Mouse (Mus musculus) forebrain, embryonic 13.5 days (tissue): Measurements from ENCODE around the gene Zfp93. TPM values are rescaled to one million over a fixed set of nuclear protein-coding genes. Genes with fewer than 3 reads are reported as not detected.
"Not testable (repeated sequence)": the region's sequence is repeated elsewhere in the genome, so short reads cannot be mapped to it uniquely, and the experiment has no call there.

Experiments used
- ATAC-seq: fragments of 200-750 bp; cut with Nextera tagmentation; 2 replicates; pipeline ENCODE4 v1.8.0; 2017
- H3K27ac ChIP-seq: fragments of 300-500 bp; sonication (generic); 2 replicates; pipeline ENCODE4 v1.5.1; 2015; ENCODE audit warnings: inconsistent platforms, mild to moderate bottlenecking, moderate library complexity
- H3K27me3 ChIP-seq: fragments of 300-500 bp; sonication (generic); 2 replicates; pipeline ENCODE4 v1.6.1; 2015; ENCODE audit warnings: mild to moderate bottlenecking, inconsistent platforms
- H3K36me3 ChIP-seq: fragments of 300-500 bp; sonication (generic); 2 replicates; pipeline ENCODE4 v1.6.1; 2015; ENCODE audit warnings: mild to moderate bottlenecking, inconsistent platforms; ENCODE audit not compliant: poor library complexity, severe bottlenecking
- H3K4me1 ChIP-seq: fragments of 300-500 bp; sonication (generic); 2 replicates; pipeline ENCODE4 v1.6.1; 2015; ENCODE audit warnings: inconsistent platforms
- H3K4me2 ChIP-seq: fragments of 300-500 bp; sonication (generic); 2 replicates; pipeline ENCODE4 v1.6.1; 2015; ENCODE audit warnings: inconsistent platforms, mild to moderate bottlenecking, moderate library complexity
- H3K4me3 ChIP-seq: fragments of 300-500 bp; sonication (generic); 2 replicates; pipeline ENCODE4 v1.5.1; 2015; ENCODE audit warnings: mild to moderate bottlenecking, inconsistent platforms
- H3K9ac ChIP-seq: fragments of 300-500 bp; sonication (generic); 2 replicates; pipeline ENCODE4 v1.6.1; 2015; ENCODE audit warnings: mild to moderate bottlenecking, inconsistent platforms
- H3K9me3 ChIP-seq: fragments of 300-500 bp; sonication (generic); replicated peaks from 2 replicates; pipeline ENCODE4 v1.6.1; 2016; ENCODE audit warnings: inconsistent platforms
- WGBS: fragments of 180-500 bp; shearing (Covaris S2); methylation state at CpG from one replicate; pipeline ENCODE4 v1.1.7; 2015; 5-methylcytosine and 5-hydroxymethylcytosine counted together
- polyA plus RNA-seq: library from polyadenylated mRNA; unstranded; fragments of >200 nt; fragmentation: Nextera tagmentation; extraction: Ambion mirVana; gene quantifications from 2 replicates; pipeline ENCODE4 v1.2.1, GENCODE M21; 2015

Gene Zfp93
- polyA plus RNA-seq, 1 experiment from 2014 or later = 9.4 TPM

DNA sequence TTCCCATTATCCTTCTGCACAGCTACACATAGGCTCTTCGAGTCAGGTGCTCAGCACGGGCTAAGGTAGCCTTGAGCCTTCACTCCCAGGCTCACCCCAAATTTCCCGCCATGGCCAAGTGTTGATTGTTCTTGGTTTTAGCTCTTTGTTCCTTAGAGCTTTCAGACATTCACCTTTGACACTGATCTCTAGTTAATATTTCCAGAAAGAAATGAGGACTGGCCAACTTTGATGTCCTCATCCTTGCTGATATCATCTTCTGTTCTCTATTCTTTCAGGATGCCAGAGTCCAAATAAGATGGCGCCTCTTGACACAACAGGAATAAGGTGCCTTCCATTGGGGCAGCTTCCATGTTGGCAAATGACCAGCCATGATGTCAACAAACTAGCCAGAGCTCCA is 4.2 kb downstream of the Zfp93 start:
- H3K4me2 ChIP-seq = no peak overlapping the region
- H3K4me3 ChIP-seq = no peak overlapping the region
- 96% methylated on average over 4 of the region's 4 CpGs for WGBS
- peaks cover 40% of the 10 kb centered on the region for H3K36me3 ChIP-seq
- no peaks in the 10 kb centered on the region for H3K9me3 ChIP-seq
- peaks cover 6% of the 10 kb centered on the region for H3K4me1 ChIP-seq
- no peak for ATAC-seq
- H3K9ac ChIP-seq = no peak overlapping the region
- no peaks in the 10 kb centered on the region for H3K27me3 ChIP-seq
- H3K27ac ChIP-seq = no peak overlapping the region

DNA sequence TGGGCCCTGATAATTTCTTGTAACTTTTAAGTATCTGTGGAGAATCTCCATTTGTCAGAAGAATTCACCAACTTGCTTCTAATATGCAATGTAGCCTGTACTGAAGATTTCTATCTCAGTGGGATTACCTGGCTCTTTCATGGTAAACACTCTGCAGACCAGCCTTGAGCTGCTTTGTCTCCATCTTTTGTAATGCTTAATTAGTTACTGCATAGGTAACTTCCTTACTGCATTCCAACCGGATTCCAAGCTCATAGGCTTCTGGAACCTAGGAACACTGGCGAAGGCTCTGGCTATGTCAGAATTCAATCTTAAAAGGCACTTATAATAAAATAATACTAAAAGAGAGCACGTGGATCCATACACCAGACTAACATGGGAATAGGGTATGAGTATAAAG is 8.6 kb downstream of the Zfp93 start:
- H3K9ac ChIP-seq, H3K27me3 ChIP-seq, H3K27ac ChIP-seq, H3K4me1 ChIP-seq, ATAC-seq, H3K4me3 ChIP-seq, H3K9me3 ChIP-seq, H3K4me2 ChIP-seq: not testable (repeated sequence)
- 82% methylated on average over 3 of the region's 3 CpGs for WGBS
- peaks cover 36% of the 10 kb centered on the region for H3K36me3 ChIP-seq

DNA sequence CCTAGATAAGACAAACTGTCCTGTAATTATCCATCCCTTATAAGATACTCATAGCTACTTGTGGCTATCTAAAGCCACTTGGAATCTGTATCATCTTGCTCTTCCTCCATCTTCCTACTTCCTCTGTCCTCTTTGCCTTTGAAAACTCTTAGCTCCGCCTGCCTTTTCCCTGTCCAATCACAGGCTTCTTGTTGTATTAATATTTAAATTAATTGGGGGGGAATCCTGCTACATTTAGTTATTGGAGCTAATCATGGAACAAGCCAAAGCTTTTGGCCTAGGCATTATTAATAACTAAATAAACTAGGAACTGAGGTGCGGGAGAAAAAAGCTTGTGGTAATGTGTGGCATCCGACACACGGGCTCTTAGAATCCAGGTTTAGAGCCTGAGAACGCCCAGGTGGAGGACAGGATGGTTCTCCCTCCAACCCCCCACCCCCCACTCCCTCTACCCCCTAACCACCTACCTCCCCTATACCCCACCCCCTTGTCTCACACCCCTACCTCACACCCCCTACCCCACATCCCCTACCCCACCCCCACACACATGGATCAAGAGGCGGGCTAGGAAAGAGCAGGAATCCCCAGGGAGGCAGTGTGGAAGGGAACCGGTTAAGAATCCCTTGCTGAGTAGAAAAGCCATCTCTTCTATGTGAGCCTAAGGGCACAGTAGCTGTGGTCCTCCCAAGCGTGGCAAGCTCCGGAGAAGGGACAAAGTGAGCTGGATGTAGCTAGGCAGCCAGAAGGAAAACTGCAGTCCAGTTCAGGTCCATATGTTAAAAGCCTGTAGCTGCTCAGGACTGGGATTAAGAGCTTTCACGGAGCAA is 10.0 kb downstream of the Zfp93 start:
- Histone ChIP-seq H3K27me3 (no peaks in the 10 kb centered on the region), H3K27ac (no peak overlapping the region), H3K4me1 (no peaks in the 10 kb centered on the region), H3K9ac (no peak overlapping the region), H3K36me3 (peaks cover 21% of the 10 kb centered on the region), H3K4me2 (no peak overlapping the region), H3K9me3 (no peaks in the 10 kb centered on the region), H3K4me3 (no peak overlapping the region)
- WGBS = 53% methylated on average over 10 of the region's 10 CpGs
- ATAC-seq = no peak

DNA sequence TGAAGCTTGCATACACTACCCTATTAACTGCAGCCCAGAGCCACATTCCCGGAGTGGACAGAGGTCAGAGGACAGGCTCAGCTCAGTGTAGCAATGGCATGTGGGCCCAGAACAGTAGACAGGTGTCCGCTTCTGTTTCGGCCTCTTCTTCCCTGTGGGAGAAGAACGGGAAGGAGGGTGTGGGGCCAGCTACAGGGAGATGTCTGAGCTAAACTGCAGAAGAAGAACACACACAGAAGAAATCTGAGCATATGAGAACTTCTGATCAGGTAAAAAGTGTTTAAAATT is 10.6 kb downstream of the Zfp93 start:
- no peak for ATAC-seq
- Histone ChIP-seq H3K36me3 (peaks cover 15% of the 10 kb centered on the region), H3K9me3 (no peaks in the 10 kb centered on the region), H3K4me1 (no peaks in the 10 kb centered on the region), H3K27me3 (no peaks in the 10 kb centered on the region), H3K27ac (no peak overlapping the region), H3K4me3 (no peak overlapping the region), H3K9ac (no peak overlapping the region), H3K4me2 (no peak overlapping the region)
- WGBS = 59% methylated on average over 4 of the region's 4 CpGs

DNA sequence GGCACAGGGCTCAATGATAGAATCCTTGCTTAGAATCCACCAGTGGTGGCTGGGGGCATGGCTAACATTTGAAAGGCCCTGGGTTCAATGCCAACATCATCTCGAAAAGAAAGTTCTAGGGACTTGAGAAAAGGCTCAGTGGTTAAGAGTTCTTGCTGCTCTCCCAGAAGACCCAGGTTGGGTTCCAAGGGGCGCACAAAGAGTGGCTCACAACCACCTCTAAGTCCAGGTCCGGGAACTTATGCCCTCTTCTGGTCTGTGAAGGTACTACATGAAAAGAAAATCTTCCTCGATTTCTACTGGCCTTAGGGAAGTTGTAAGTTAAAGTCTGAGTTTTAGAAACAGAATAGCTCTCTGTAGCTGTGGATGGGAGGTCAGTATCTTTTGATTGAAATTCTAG is 15.9 kb downstream of the Zfp93 start:
- Histone ChIP-seq H3K27me3 (no peaks in the 10 kb centered on the region), H3K9ac (no peak overlapping the region), H3K4me1 (no peaks in the 10 kb centered on the region), H3K4me3 (no peak overlapping the region), H3K9me3 (no peaks in the 10 kb centered on the region), H3K27ac (no peak overlapping the region), H3K36me3 (peaks cover 46% of the 10 kb centered on the region), H3K4me2 (no peak overlapping the region)
- no peak for ATAC-seq
- 44% methylated on average over 4 of the region's 4 CpGs for WGBS

DNA sequence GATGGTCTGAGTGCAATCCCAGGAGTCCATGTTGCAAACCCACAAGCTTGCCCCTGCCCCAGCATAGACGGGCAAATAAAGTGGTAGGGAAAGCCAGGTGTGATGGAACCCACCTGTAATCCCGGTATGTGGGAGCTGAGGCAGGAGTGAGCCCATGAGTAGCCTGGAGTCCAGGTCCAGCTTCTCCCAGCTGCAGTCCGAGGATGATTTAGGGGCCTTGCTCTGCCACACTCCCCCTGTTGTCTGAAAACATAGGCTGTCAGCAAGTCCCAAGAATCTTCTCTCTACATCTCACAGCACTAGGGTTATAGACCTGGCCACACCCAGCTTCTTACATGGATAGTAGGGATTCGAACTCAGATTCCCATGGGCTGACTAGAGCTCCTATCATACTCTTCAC is 16.7 kb downstream of the Zfp93 start:
- no peak overlapping the region for H3K9ac ChIP-seq
- H3K4me1 ChIP-seq = no peaks in the 10 kb centered on the region
- no peak for ATAC-seq
- no peak overlapping the region for H3K4me3 ChIP-seq
- H3K27me3 ChIP-seq = no peaks in the 10 kb centered on the region
- no peak overlapping the region for H3K4me2 ChIP-seq
- 89% methylated on average over 4 of the region's 4 CpGs for WGBS
- H3K27ac ChIP-seq = no peak overlapping the region
- peaks cover 54% of the 10 kb centered on the region for H3K36me3 ChIP-seq
- no peaks in the 10 kb centered on the region for H3K9me3 ChIP-seq

DNA sequence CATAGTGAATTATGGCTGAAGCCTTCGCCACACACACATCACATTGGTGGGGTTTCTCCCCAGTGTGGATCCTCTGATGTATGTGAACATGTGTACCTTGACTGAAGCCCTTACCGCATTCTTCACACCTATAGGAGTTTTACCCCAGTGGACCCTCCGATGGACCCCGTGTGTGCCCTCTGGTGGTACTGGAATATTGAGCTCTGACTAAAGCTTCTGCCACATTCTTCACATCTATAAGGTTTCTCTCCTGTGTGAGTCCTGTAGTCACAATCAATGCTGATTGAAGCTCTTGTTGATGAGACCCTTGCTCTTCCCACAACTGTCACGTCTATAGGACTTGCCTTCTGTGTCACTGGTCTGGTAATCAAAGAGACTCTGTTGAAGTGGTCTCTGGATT is 17.4 kb downstream of the Zfp93 start:
- no peak overlapping the region for H3K9ac ChIP-seq
- 90% methylated on average over 5 of the region's 5 CpGs for WGBS
- no peaks in the 10 kb centered on the region for H3K4me1 ChIP-seq
- no peaks in the 10 kb centered on the region for H3K9me3 ChIP-seq
- no peak overlapping the region for H3K4me2 ChIP-seq
- ATAC-seq = no peak
- H3K4me3 ChIP-seq = no peak overlapping the region
- peaks cover 61% of the 10 kb centered on the region for H3K36me3 ChIP-seq
- H3K27ac ChIP-seq = no peak overlapping the region
- no peaks in the 10 kb centered on the region for H3K27me3 ChIP-seq

DNA sequence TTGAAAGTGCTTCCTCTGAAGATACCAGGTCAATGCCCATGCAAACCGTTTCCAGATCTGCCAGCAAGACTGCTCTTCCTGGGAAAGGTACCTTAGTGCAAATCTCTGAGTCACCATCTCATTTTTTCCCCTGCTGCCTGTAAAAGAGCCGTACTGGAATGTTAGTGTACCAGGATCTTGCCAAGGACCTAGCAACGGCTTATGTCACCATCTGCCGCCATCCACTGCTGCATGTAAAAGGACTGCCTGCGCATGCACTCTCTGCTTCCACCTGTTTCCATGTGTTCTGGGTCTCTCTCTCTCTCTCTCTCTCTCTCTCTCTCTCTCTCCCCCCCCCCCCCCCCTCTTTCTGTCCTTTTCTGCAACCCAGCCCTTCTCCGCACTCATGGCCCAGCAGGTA is 18.3 kb downstream of the Zfp93 start:
- no peak overlapping the region for H3K9ac ChIP-seq
- 90% methylated on average over 6 of the region's 6 CpGs for WGBS
- no peaks in the 10 kb centered on the region for H3K27me3 ChIP-seq

DNA sequence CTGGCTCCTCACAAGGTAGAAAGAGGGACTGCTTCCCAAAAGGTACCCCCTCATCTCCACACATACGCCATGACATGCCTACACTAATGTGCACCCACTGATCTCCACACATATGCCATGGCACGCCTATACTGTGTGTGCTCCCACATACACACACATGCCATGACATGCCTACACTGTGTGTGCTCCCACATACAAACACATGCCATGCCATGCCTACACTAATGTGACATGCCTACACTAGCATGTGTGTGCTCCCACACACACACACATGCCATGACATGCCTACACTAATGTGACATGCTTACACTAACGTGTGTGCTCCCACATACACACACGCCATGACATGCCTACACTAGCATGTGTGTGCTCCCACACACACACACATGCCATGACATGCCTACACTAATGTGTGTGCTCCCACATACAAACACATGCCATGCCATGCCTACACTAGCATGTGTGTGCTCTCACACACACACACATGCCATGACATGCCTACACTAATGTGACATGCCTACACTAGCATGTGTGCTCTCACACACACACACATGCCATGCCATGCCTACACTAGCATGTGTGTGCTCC is 20.0 kb downstream of the Zfp93 start:
- 92% methylated on average over 4 of the region's 4 CpGs for WGBS
- Histone ChIP-seq H3K4me1 (no peaks in the 10 kb centered on the region), H3K4me2 (no peak overlapping the region), H3K27me3 (no peaks in the 10 kb centered on the region), H3K36me3 (peaks cover 87% of the 10 kb centered on the region), H3K9me3 (no peaks in the 10 kb centered on the region), H3K4me3 (no peak overlapping the region), H3K9ac (no peak overlapping the region), H3K27ac (no peak overlapping the region)
- ATAC-seq = no peak

More for the DNA sequence above, 18.3 kb downstream of the Zfp93 start:
- no peak for ATAC-seq
- Histone ChIP-seq H3K4me2 (no peak overlapping the region), H3K27ac (no peak overlapping the region), H3K4me3 (no peak overlapping the region), H3K36me3 (peaks cover 70% of the 10 kb centered on the region), H3K4me1 (no peaks in the 10 kb centered on the region), H3K9me3 (no peaks in the 10 kb centered on the region)

DNA sequence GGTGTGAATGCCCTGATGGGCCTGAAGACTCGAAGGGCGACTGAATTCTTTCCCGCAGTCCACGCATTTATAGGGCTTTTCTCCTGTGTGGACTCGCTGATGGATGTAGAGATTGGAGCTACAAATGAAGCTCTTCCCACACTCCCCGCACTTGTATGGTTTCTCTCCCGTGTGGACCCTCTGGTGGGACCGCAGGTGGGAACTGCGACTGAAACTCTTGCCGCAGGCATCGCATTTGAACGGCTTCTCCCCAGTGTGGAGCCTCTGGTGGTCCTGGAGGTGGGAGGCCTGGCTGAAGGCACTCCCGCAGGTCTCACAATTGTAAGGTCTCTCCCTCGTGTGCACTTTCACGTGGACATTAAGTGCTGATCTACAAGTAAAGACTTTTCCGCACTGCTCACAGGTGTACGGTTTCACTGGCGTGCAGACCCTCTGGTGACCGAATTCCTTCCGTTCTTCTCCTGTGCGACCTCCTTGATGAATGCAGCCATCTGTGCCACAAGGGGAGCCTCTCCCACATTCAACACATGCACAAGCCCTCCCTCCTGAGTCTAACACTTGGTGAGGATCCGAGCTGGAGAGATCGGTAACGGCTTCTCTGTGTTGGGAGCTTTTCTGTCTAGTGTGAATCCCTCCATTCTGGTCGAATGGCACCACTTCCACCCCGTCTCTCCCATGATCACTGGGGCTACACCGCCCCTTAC is 21.3 kb downstream of the Zfp93 start:
- peaks cover 99% of the 10 kb centered on the region for H3K36me3 ChIP-seq

DNA sequence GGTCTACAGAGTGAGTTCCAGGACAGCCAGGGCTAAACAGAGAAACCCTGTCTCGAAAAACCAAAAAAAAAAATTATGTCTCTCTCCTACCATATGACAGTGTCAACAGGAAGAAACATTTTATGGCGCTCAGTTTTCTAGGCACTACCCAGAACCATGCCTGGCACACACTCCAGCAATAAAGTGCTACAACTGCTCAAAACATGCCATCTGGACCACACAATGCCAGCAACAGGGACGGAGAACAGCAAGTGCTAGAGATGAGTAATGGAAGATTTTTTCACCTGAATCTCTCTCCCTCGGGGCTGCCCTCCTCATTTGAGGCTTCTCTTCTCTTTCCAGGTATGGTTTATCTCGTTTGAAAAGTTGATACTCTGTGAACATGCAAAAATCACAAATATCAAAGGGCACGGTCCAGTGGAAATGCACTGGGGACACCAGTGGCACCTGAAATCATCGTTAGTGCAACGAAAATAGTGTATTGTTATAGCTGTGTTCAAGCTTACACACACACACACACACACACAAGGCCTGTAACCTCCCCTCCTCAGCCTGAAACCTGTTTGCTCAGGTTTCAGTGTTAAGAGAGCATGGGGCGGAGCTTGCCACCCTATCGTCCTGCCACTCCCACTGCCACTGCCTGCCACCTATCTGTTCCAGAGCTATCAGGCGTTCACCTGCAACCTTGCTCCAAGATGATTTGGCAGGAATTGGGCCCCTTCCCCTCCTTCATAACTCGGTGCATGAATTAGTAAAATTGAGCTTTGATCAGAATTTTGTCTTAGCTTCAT is 23.0 kb downstream of the Zfp93 start:
- no peak overlapping the region for H3K9ac ChIP-seq
- H3K36me3 ChIP-seq = peaks cover 90% of the 10 kb centered on the region
- ATAC-seq = no peak
- H3K4me3 ChIP-seq = no peak overlapping the region
- no peaks in the 10 kb centered on the region for H3K27me3 ChIP-seq
- H3K4me2 ChIP-seq = no peak overlapping the region
- H3K9me3 ChIP-seq = no peaks in the 10 kb centered on the region
- H3K4me1 ChIP-seq = peaks cover 10% of the 10 kb centered on the region
- 86% methylated on average over 12 of the region's 12 CpGs for WGBS
- H3K27ac ChIP-seq = no peak overlapping the region

More for the DNA sequence above, 21.3 kb downstream of the Zfp93 start:
- no peaks in the 10 kb centered on the region for H3K4me1 ChIP-seq
- H3K4me3 ChIP-seq = no peak overlapping the region
- no peak overlapping the region for H3K9ac ChIP-seq
- 90% methylated on average over 27 of the region's 27 CpGs for WGBS
- ATAC-seq = no peak
- no peaks in the 10 kb centered on the region for H3K9me3 ChIP-seq
- H3K4me2 ChIP-seq = no peak overlapping the region
- no peaks in the 10 kb centered on the region for H3K27me3 ChIP-seq
- H3K27ac ChIP-seq = no peak overlapping the region

DNA sequence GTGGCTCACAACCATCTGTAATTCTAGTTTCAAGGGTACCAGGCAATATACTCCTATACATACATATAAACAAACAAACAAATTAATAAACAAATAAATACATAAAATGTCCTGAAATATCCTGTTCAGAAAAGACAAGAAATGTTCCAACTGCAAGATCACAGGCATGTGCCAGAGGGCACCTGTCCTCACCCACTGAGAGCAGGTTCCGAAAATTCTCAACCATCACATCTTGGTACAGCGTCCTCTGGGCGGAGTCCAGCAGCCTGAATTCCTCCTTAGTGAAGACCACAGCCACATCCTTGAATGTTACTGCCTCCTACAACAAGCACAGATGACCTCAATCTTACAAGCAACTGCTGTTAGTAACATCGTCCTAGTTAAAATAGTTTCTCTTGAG is 24.5 kb downstream of the Zfp93 start:
- Histone ChIP-seq H3K27me3 (no peaks in the 10 kb centered on the region), H3K4me3 (no peak overlapping the region), H3K9ac (no peak overlapping the region), H3K36me3 (peaks cover 76% of the 10 kb centered on the region), H3K4me2 (no peak overlapping the region), H3K9me3 (no peaks in the 10 kb centered on the region), H3K27ac (no peak overlapping the region), H3K4me1 (peaks cover 12% of the 10 kb centered on the region)
- no peak for ATAC-seq
- 96% methylated on average over 4 of the region's 4 CpGs for WGBS
